Mouse (Mus musculus): ENCODE measurements around the gene Entpd4b.
"Not testable (repeated sequence)": the region's sequence is repeated elsewhere in the genome, so short reads cannot be mapped to it uniquely, and the experiment has no call there.

Entpd4b gene

DNA sequence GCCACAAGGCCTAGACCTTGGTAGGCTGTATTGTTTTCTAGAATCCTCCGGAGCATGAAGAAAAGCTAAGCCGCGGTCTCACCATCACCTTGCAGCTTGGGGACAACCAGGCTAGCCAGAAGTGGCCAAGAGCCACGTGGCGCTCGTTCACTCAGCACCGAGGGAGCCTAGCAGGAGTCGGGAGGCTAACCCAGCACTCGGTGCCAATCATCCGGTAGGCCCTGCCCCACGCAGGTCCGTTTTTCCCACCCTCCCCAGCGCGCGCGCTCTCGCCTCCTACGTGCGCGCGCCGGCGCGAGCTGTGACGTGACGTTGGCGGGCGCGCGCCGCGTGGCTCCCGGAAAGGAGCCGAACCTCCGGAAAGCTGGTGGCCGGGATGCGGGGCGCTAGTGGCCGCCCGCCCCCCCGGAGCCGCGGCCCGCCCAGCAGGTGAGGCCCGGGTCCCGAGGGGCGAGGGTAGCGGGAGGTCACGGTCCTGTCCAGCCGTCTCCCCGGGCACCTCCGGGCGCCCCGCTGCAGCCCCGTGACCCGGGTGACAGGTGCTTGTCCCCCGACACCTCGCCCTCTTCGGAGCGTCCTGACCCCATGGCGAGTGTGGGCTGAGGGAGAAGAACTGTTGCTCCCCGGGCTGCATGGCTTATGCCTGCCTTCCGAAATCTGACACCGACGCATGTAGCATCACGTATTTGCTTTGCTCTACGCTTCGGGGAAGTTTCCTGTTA lies at the start of gene Entpd4b:
Entpd4b (plus strand) TSS at position 315 of the 722 bp plus-strand sequence.
- not testable (repeated sequence) for DNase-seq

- DNase-seq = not testable (repeated sequence)
Observed at GRCm38 (mm10) chr14:69507000-69507399, 48.2 kb upstream of the Entpd4b start.

- not testable (repeated sequence) for DNase-seq
Observed at GRCm38 (mm10) chr14:69512449-69512848, 42.8 kb upstream of the Entpd4b start, which contains the start of gene Gm27179. TSS of gene Gm27179 (minus strand) at chr14:69512549.

DNA sequence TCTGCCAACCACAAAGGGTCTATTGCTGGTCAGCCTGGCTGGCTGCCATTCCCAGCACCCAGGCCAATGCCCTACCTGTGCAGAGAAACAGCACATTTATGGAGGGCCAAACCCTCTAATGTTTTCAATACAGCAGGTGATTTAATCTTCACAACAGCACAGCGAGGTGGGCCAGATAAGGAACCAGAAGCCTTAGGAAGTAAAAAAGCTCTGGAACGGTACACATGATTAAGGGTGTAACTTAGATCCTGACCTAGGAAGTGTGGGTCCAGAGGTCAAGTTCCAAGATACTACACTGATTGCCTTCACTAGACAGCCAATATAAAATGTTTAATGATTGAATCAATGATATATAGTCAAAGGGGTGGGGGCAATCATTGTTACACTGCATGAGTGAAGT lies 34.4 kb upstream of the Entpd4b start:
- not testable (repeated sequence) for DNase-seq

DNA sequence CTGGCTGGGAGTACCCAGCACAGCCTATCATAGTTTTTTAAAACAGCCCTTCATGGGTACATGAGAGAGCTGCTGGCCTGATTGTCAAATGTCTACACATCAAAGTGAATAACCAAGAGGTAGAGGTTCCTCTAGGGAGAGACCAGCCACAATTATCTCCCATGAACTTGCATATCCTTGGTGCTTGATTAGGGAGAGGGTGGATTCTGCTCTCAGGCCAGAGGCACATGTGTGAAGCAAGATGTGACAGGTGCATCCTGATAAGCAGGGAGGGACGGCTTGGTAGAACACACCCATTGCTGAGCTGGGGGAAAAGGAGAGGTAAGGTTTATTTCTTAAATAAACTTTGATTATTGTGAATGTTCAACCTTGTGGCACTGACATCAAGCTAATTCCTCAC lies 32.2 kb upstream of the Entpd4b start:
- not testable (repeated sequence) for DNase-seq

- not testable (repeated sequence) for DNase-seq
Observed at GRCm38 (mm10) chr14:69526202-69526601, 29.0 kb upstream of the Entpd4b start.

GRCm38 (mm10) chr14:69536539-69536938 lies 18.7 kb upstream of the Entpd4b start:
- not testable (repeated sequence) for DNase-seq

GRCm38 (mm10) chr14:69540113-69540512 lies 15.1 kb upstream of the Entpd4b start:
- not testable (repeated sequence) for DNase-seq

DNA sequence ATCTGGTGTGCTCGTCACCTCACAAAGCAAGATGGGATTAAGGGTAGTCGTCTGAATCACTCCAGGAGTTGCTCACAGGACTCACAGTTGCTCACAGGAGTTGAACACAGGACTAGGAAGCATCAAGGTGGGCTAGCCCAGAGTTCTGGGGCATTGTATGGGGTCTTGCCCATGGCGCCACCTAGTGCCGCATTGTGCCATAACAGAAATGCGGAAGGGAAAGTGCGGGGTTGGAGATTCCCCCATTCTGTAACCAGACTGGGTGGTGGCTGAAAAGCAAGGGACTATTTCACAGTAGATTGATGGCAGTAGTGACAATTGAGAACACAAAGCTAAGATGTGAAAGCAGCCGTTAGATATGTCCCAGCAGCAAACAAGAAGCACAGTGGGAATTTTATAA lies 12.5 kb upstream of the Entpd4b start:
- DNase-seq = not testable (repeated sequence)

- DNase-seq = not testable (repeated sequence)
Observed at GRCm38 (mm10) chr14:69544033-69544432, 11.2 kb upstream of the Entpd4b start.

GRCm38 (mm10) chr14:69545052-69545451 lies 10.2 kb upstream of the Entpd4b start:
- DNase-seq = not testable (repeated sequence)

DNA sequence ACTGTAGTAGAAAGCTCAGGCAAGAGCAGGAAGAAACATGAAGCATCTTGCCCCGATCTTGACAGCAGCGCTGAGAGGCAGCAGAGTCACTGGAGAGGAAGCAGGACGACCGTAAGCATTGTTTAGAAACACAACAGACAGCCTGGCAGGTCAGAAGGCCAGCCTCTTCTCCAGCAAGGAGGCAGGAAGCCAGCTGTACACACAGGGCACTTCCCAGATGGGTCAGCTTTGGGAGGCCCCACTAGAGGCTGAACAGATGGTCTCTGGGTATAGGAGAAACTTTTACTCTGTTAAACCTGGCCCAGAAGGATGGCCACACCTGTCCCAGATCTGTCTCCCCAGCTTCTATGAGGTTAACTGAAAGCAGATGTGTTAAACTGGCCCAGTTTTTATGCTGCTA lies 7.9 kb upstream of the Entpd4b start:
- DNase-seq = not testable (repeated sequence)

GRCm38 (mm10) chr14:69556820-69557219 lies 1.6 kb downstream of the Entpd4b start:
- not testable (repeated sequence) for DNase-seq

DNA sequence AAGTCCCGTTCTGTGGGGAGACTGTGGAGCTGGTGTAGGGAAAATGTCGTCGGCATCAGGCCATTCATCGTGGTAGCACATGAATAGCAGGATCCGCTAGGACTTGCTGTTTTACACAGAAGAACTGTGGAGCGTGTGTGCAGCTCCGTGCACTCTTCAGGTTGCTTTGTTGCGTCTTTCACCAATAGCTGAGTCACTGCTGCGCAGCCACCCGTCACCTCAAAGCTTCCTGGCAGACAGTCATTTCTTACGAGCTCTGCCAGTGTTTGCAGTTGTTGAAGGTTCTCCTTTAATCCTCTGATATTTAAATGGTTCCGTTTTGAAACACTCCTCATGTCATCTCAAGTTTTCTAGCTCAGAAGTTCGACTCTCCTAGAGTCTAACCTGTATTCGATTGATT lies 2.3 kb downstream of the Entpd4b start:
- not testable (repeated sequence) for DNase-seq

All from cerebellum, postnatal 10 days (tissue).